Mouse (Mus musculus): ENCODE measurements around the gene Wnt3a.

GRCm38 (mm10) chr11:59201216-59202002, 89.1 kb downstream of the Wnt3a start:
- no peak for TF ChIP-seq POLR2A (IDR thresholded peaks at IDR 0.05; ENCODE audit: control insufficient read depth, extremely low read depth, insufficient read depth, low read length, poor library complexity)
- no peak for TF ChIP-seq CTCF (IDR thresholded peaks at IDR 0.05; ENCODE audit: borderline replicate concordance, control insufficient read depth, extremely low read depth, insufficient read depth, low read length, poor library complexity)

All from thymus, adult 2 months (tissue).